Mouse (Mus musculus): ENCODE results near the gene Gm11639.
"Not testable (repeated sequence)": the region's sequence is repeated elsewhere in the genome, so short reads cannot be mapped to it uniquely, and the experiment has no call there.

Gene Gm11639

DNA sequence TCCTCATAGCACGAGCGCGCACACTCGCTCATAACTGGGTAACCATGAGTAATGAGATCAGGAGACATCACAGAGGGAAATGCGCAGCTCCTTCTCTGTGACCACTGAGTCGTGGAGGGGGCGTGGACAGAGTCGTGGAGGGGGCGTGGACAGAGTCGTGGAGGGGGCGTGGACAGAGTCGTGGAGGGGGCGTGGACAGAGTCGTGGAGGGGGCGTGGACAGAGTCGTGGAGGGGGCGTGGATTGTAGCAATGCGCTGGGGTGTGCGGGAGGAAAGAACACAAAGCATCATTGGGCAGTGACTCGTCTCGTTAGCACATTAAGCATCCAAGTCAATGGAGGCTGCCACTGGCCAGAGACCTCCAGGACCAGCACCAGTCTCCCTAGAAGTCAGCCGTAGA, 426.9 kb downstream of the Gm11639 start:
- DNase-seq (ENCODE audit: low spot score in 2 of 2), result not testable (repeated sequence)

DNA sequence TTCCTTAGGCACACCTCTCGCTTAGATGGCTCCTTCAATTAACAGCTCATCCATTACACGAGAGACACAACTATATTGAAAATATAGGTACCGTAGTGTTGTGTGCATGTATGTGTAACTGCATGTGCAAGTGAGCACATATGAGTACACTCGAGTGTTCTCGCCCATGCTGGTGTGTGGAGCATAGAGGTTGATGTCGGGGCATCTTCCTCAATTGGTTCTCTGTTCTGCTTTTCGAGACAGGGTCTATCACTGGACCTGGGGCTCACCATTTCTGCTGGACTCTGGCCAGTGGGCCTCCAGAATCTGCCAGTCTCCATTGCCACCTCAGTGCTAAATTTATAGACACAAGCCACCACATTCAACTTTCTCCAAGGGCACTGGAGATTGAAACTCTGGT, 432.3 kb downstream of the Gm11639 start:
- no peak for DNase-seq (ENCODE audit: low spot score in 2 of 2)

DNA sequence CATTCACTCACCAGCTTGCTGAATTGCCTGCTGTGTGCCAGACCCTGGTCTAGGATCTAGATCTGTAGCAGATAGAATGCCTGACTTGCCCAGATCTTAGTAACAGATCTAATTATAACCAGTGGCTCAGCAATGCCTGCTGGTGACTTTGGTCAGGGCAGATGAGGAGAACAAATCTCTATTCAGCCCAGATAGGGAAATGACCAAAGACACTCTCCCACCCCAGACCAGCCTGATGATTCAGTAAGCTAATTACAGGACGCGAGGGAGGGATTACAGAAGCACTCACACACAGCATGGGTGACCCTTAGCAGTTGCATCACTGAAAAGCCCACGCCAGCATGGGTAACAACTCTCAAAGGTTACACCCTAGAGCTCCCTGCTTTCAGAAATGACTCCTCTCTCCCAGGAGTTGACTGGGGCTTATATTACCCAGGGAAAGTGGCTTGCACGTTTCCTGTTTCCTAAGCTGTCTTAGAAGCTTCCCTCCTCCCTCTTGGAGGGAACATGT, 435.1 kb downstream of the Gm11639 start:
- DNase-seq (ENCODE audit: low spot score in 2 of 2), result no peak

DNA sequence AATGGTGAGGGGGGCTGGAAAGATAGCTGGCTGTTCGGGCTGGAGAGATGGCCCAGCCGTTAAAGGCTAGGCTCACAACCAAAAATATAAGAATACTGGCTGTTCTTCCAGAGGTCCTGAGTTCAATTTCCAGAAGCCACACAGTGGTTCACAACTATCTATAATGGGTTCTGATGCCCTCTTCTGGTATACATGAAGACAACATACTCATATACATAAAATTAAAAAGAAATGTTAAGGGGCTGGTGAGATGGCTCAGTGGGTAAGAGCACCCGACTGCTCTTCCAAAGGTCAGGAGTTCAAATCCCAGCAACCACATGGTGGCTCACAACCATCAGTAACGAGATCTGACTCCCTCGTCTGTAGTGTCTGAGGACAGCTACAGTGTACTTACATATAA, 436.3 kb downstream of the Gm11639 start:
- not testable (repeated sequence) for DNase-seq (ENCODE audit: low spot score in 2 of 2)

DNA sequence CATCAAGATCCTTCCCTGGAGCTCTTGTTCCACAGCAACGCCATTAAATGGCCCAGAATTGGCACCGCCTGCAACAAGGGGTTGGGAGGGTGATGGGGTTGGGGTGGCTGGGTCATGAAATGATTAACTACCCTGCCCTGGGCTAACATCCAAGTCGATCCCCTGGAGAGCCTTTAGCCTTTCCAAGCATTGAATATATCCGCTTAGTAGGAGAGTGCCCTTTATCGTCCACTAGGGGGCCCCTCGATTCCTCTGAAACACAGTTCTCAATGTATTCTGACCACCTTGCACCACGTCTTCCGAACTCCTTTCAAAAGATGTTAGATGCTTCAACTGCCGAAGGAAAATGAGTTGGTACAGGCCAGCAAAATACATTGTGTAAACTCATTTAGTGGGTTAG, 438.5 kb downstream of the Gm11639 start:
- DNase-seq (ENCODE audit: low spot score in 2 of 2), result peak; percentile 26 to 43

DNA sequence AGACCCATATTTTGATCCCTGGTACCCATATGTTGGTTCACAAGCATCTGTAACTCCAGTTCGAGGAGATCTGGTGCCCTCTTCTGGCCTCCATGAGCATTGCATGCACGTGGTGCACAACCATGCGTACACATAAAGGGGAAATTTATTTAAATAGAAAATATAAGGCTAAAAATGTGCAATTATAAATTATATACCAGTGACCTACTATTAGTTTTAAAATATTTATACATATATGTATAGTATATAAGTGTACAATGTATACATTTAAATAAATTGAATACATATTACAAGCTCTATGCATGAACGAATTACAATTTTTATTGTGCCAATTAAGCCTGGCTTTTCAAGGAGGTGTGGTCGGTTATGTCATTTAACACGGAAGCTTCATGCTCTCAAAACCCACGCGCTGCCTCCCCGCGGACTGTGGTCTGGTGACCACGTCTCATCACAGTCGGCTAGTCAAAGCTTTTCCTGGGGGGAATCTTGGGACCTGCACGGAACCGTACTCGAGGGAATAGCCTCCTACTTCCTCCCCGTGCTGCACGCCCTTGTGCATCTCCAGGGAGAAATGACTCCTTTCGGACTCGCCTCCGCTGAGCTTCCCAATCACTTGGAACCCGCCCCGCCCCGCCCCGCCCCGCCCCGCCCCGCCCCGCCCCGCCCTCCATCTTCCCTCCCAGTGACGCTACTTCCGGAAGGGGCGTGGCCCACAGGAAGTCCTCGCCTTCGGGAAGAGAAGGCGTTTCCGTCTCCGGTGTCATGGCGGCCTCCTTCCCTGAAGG, 440.4 kb downstream of the Gm11639 start, which contains the start of gene Mettl2:
Mettl2 (plus strand) TSS at position 691 of the 785 bp plus-strand sequence.
- peak; percentile 71 to 75 for DNase-seq (ENCODE audit: low spot score in 2 of 2)

DNA sequence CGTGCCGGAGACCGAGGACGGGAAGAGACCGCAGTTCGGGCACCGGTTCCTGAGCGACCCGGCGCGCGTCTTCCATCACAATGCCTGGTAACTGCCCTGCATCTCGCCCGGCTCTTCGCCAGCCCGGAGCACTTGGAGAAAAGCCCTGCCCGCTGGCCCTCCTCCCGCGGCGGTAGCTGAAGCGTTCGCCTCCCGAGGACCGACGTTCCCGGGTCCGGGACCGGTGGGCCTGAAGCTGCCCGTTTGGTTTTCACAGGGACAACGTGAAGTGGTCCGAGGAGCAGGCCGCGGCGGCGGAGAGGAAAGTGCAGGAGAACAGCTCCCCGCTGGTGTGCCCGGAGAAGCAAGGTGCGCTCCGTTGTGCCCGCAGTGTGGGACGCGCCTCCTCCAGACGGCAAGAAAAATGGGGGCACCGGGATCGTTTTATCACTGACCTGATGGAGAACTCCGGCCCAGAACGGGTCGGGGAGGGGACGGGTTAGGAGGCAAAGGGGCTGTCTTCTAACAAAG, 441.1 kb downstream of the Gm11639 start:
- no peak for DNase-seq (ENCODE audit: low spot score in 2 of 2)

DNA sequence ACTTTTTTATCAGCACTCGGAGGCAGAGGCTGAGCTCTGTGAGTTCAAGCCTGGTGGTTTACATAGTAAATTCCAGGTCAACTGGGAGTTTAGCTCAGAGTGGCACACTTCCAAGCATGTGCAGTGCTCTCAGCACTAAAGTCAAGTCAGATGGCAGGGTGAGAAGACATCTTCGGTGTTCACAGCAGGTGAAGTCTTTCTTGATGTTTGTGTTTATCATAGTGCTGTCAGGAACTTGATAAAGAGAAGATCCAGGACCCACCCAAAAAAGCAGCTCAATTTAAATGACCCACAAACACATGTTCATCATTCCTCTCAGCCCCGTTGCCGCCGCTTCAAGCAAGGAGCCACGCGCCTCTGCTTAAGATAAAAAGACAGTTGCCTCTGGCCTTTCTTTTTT, 450.2 kb downstream of the Gm11639 start:
- DNase-seq (ENCODE audit: low spot score in 2 of 2), result no peak

DNA sequence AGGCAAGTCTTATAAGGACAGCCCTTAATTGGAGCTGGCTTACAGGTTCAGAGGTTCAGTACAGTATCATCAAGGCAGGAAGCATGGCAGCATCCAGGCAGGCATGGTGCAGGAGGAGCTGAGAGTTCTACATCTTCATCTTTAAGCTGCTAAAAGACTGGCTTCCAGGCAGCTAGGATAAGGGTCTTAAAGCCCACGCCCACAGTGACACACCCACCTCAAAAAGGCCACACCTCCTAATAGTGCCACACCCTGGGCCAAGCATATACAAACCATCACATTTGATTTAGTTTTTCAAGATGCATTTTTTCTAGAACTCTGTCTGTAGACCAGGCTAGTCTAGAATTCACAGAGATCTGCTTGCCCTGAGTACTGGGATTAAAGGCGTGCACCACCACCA, 451.7 kb downstream of the Gm11639 start:
- not testable (repeated sequence) for DNase-seq (ENCODE audit: low spot score in 2 of 2)

DNA sequence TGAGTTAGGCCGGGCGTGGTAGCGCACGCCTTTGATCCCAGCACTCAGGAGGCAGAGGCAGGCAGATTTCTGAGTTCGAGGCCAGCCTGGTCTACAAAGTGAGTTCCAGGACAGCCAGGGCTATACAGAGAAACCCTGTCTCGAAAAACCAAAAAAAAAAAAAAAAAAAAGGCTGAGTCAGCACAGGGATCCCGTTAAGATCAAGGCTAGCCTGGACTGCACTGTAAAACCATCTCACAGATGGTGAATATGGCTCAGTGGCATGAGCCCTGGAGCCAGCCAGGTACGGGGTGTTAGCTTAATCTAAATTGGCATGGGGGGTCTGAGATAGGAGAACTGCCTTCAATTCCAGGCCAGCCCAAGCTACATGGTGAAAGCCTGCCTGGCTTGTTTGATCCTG, 455.0 kb downstream of the Gm11639 start:
- DNase-seq (ENCODE audit: low spot score in 2 of 2), result not testable (repeated sequence)

DNA sequence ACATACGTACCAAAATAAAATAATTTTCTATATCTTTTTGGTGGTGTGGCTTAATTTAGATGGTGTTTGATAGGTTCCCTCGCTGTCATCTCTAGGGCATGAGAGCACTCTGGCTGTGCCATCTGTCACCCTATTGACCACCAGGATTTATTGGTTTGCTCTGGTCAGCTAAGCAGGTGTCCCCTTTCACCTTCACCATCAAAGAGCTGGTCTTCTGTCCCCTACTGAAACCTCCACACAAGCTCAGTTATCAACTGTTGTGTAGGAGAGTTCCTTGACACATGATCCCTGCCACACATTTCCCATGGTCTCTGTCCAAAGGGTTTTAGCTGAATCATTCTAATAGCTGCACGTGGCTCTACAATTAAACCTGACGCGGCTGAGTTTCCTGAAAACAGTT, 455.6 kb downstream of the Gm11639 start:
- DNase-seq (ENCODE audit: low spot score in 2 of 2), result no peak

DNA sequence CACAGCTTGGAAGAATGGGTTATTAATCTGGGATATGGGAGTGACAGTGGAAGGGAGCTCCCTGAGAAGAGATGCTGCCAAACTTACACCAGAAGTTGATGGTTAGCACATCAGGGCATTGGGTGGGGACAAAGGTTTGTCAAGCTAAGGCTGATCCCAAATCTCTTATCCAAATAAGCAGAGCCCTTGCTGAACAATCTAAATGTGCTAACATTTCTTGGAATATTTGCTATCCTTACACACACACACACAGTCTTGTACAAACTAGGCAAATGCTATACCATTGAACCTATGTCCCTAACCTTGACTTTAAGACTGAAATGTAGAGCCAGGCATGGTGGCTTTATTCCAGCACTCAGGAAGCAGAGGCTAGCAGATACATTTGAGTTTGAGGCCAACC, 458.1 kb downstream of the Gm11639 start:
- no peak for DNase-seq (ENCODE audit: low spot score in 2 of 2)

DNA sequence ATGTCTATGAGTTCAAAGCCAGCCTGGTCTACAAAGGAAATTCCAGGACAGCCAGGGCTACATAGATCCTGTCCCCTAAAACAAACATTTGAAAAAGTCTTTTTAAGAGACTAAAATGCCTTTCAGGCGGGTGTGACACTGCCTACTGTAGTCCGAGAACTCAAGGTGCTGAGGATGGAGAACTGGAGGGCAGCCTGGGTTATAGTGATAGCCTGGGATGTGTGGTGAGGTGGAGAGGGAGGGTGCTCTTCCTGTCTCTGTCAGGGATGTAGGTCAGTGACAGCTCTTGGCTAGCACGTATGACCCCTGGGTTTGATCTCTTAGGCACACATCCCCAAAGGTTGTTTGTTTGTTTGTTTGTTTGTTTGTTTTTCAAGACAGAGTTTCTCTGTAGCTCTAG, 458.6 kb downstream of the Gm11639 start:
- DNase-seq (ENCODE audit: low spot score in 2 of 2), result no peak

DNA sequence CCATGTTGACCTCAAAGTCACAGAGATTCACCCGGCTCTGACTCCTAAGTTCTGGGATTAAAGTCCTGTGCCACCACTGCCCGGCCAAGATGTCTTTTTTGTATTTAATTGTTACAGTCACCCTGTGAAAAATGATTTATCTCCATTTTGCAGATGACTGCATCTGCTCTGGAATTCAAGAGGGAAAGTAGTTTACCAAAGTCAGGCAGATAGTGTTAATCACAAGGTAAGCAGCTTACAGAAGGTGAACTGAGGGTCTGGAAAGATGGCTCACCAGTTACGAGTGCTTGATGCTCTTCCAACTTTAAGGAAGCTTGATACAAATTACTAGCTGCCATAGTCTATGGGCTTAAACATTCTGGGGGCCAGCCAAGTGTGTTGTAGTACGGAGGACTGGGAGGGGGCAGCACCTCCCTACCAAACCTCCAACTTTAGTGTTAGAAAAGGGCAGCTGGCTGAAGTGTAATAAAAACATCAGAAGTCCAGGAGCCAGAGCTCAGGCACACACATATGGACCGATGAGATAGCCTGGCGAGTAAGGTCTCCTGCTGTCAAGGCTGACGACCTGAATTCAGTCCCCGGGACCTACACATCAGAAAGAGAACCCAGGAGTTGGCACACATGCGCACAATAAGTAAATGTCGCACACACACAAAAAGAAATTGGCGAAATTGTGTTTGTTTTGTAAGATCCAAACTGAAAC, 459.2 kb downstream of the Gm11639 start:
- DNase-seq (ENCODE audit: low spot score in 2 of 2), result no peak

DNA sequence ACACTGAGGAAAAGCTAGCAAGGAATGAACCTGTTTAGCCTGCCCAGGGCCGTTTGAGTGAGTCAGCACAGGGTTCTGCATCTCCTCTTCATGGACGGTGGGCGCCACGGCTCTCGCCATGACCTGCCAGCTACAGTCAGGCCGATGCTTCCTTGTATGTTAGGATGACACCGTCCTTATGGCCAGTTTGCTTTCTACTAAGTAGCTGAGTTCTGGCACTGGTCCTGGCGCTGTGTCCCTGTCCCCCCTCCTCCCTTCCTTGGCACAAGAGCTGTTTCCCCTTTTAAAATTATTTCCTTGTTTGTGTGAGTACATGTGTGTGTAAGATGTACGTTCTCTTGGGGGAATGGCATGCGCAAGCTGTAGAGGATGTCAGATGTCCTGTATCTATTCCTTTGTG, 459.7 kb downstream of the Gm11639 start:
- DNase-seq (ENCODE audit: low spot score in 2 of 2), result no peak

DNA sequence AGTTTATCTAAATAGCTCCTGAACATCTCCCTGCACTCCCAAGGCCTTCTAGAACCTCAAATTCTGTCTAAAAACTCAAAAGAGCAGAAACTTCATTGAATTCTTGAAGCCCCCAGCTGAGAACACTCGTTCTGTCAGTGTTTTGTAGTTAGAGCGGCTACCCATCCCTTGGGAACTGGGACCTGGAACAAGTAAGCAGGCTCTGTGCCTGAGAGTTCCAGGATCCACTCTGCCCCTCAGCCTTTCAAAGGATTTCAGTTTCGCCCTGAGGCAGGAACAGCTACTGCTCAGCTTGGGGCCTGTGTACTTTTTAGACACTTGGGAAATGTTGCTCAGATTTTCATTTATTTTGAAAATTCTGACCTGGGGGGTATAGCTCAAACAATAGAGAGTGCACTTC, 461.1 kb downstream of the Gm11639 start, which contains the start of gene Gm10842:
Gm10842 (plus strand) TSS at position 301 of the 400 bp plus-strand sequence.
- DNase-seq (ENCODE audit: low spot score in 2 of 2), result no peak

DNA sequence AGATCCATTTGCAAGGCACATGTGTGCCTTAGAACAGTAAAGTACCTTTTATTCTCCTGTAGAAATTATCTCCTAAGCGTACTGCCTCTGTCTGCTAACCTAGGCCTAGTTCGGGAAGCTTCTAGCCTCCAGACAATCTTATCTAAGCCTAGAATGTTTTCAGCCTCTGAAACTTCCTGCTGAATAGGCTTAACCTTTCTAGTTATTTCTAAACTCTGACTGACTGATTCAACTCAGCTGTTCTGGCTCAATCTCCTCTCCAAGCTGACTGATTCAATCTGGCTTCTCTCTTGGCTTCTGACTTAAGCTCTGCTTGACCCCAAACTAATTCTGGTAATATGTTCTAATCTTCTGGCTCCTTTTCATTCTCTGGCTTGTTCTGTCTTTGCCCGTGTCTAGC, 463.8 kb downstream of the Gm11639 start:
- DNase-seq (ENCODE audit: low spot score in 2 of 2), result no peak

DNA sequence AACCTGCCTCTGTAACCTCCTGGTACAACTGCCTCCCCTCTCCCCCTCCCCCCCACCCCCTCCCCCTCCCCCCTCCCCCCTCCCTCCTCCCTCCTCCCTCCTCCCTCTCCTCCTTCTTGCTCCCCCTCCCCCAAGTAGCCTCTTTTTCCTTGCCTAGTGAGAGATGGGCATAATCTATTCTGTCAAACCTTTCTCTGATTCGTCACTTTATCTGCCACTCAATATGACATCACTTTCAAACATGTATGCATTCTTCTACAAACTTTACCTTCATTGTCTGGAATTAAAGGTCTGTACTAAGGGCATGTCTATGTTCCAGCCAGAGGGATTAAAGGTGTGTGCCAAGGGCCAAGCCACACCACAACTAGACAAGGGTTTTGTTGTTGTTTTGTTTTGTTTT, 464.3 kb downstream of the Gm11639 start:
- no peak for DNase-seq (ENCODE audit: low spot score in 2 of 2)

DNA sequence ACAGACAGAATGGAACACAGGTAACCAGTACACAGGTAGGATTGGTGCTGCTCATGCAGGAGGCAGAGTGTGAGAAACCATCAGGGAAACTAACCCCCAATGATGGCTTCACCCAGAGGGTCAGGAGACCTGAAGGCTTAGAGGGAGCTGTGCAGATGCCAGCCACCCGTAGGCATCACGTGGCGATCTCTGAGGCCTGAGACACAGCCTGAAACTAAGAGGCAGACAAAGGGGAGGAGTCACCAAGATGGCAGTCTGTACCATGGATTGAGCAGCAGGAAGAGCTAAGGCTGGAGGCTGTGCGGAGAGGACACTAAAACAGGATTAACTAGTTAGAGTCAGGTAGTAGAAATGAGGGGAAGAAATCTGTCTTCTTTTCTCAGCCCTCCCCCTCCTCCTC, 465.2 kb downstream of the Gm11639 start:
- DNase-seq (ENCODE audit: low spot score in 2 of 2), result no peak

DNA sequence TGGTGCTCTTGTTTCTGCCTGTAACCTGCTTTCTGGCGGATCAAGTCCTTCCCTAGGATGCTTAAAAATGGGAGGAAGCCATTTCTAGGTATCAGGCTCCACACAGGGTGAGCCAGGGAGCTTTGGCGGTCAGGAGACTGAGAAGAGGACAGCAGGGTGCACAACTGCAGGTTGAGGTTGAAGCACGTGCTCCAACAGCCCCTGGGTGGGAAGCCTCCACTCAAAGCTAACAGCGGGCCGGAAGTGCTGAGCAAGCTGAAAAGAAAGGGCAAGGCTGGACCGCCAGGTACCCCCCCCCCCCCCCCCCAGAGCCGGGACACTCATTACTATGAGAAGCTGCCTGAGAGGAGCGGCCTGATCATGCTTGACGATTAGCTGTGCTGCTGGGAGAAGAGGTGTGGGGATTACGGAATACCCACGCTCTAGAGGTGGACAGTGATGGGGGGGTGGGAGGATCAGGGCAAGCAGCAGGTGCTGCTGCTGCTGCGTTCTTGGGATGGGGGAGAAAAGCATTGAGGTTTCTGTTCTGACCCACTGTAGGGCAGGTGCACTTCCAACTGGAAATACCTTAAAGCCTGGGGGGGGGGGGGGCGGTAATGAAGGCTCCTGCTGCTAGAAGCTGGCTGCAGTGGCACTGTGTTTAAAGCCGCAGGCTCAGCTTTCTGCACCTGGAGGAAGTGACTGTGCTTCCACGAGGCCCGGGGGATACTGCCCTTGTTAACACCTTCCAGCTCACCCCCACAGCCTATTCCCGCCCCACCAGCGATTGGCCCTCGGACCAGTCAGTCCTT, 465.9 kb downstream of the Gm11639 start:
- no peak for DNase-seq (ENCODE audit: low spot score in 2 of 2)

DNA sequence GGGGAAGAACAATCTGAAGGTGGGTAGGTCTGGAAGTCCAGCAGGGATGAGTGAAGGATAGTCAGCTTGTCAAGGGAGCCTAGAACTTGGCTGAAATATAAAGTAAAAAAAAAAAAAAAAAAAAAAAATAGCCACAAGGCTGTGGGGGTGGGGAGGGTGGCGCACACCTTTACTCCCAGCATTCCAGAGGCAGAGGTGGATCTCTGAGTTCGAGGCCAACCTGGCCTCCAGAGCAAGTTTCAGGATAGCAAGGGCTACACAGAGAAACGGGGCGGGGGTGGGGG, 466.5 kb downstream of the Gm11639 start:
- DNase-seq (ENCODE audit: low spot score in 2 of 2), result no peak

DNA sequence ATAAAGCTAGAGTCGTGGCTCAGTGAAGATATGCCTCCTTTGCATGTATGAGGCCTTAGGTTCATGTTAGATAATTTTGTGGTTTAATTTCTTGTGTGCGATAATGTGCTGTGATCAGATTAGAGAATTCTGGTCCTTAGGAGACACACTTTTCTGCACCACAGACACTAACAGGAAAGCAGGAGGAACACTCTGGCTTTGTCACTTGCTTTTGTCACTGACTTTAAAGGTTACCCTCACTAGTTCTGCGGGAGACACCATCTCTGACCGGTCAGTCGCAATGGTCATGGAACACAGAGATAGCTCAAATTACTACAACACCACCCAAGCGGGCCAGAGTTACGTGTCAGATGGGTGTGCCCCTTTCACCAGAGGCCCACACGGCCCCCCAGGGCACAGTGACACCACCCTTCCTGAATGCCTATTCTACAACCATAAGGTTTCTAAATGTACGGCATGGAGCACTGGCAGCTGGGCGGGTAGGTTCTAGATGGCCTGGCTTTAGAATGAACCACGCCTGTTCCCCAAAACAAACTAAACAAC, 466.9 kb downstream of the Gm11639 start:
- no peak for DNase-seq (ENCODE audit: low spot score in 2 of 2)
